Mouse (Mus musculus) embryonic facial prominence, embryonic 14.5 days (tissue): ENCODE results near the gene Sema3f. TPM values are rescaled to one million over a fixed set of nuclear protein-coding genes. Genes with fewer than 3 reads are reported as not detected.
A peak's percentile ranks its signal among the peaks of the same experiment; 100 is the strongest.

Source experiments
- ATAC-seq: fragments of 200-750 bp; cut with Nextera tagmentation; 2 replicates; pipeline ENCODE4 v1.8.0; 2017; ENCODE audit warnings: low read depth, moderate number of reproducible peaks, moderate TSS enrichment
- DNase-seq: peaks from one replicate; pipeline ENCODE4 v3.0.0-alpha.2; 2015; ENCODE audit warnings: low spot score
- H3K27ac ChIP-seq: fragments of 300-500 bp; sonication (generic); replicated peaks from 2 replicates; pipeline ENCODE4 v1.5.1; 2014; ENCODE audit warnings: low read depth, mild to moderate bottlenecking, low read length, moderate library complexity
- H3K27me3 ChIP-seq: fragments of 300-500 bp; sonication (generic); replicated peaks from 2 replicates; pipeline ENCODE4 v1.6.1; 2014; ENCODE audit warnings: low read length; ENCODE audit not compliant: control insufficient read depth, insufficient read depth
- H3K36me3 ChIP-seq: fragments of 300-500 bp; sonication (generic); 2 replicates; pipeline ENCODE4 v1.6.1; 2014; ENCODE audit warnings: low read length, mixed read lengths; ENCODE audit not compliant: control insufficient read depth, insufficient read depth
- H3K4me1 ChIP-seq: fragments of 300-500 bp; sonication (generic); 2 replicates; pipeline ENCODE4 v1.6.1; 2014; ENCODE audit warnings: antibody characterized with exemption, low read length; ENCODE audit not compliant: control insufficient read depth, insufficient read depth
- H3K4me2 ChIP-seq: fragments of 300-500 bp; sonication (generic); 2 replicates; pipeline ENCODE4 v1.6.1; 2014; ENCODE audit warnings: low read depth, mild to moderate bottlenecking, low read length, moderate library complexity, mixed read lengths
- H3K4me3 ChIP-seq: fragments of 300-500 bp; sonication (generic); 2 replicates; pipeline ENCODE4 v1.5.1; 2014; ENCODE audit warnings: low read depth, mild to moderate bottlenecking, low read length
- H3K9ac ChIP-seq: fragments of 300-500 bp; sonication (generic); 2 replicates; pipeline ENCODE4 v1.6.1; 2014; ENCODE audit warnings: low read depth, mild to moderate bottlenecking, low read length, moderate library complexity, mixed read lengths
- H3K9me3 ChIP-seq: fragments of 300-500 bp; sonication (generic); 2 replicates; pipeline ENCODE4 v1.6.1; 2016; ENCODE audit warnings: low read length; ENCODE audit not compliant: control insufficient read depth
- WGBS: fragments of 180-500 bp; shearing (Covaris S2); extraction: QIAGEN DNeasy Blood & Tissue Kit; methylation state at CpG from one replicate; pipeline ENCODE4 v1.1.7; 2014; 5-methylcytosine and 5-hydroxymethylcytosine counted together
- polyA plus RNA-seq: library from polyadenylated mRNA; unstranded; fragments of >200 nt; fragmentation: Nextera tagmentation; extraction: Ambion mirVana; gene quantifications from 2 replicates; pipeline ENCODE4 v1.2.1, GENCODE M21; 2014

The Sema3f gene
- polyA plus RNA-seq, 1 experiment from 2014 or later = 32.8 TPM

GRCm38 (mm10) chr9:107634406-107635278 is 75.6 kb downstream of the Sema3f start:
- 0 out of 2 replicates have a peak, but pooled peaks cover 5% of the 10 kb centered on the region for H3K36me3 ChIP-seq
- ATAC-seq = no peak
- DNase-seq = no peak
- H3K4me2 ChIP-seq = peak overlapping the region; percentile 66
- peak overlapping the region; percentile 92 for H3K27ac ChIP-seq
- H3K27me3 ChIP-seq = no peaks in the 10 kb centered on the region
- 2% methylated on average over 28 of the region's 35 CpGs for WGBS
- H3K4me3 ChIP-seq = peak overlapping the region; percentile 81
- no peaks in the 10 kb centered on the region for H3K9me3 ChIP-seq
- H3K9ac ChIP-seq = peak overlapping the region; percentile 91
- H3K4me1 ChIP-seq = peaks cover 30% of the 10 kb centered on the region

- 0% methylated on average over 15 of the region's 15 CpGs for WGBS
- 0 out of 2 replicates have a peak, but pooled peaks cover 5% of the 10 kb centered on the region for H3K36me3 ChIP-seq
- H3K9ac ChIP-seq = peak overlapping the region; percentile 91
- H3K27me3 ChIP-seq = no peaks in the 10 kb centered on the region
- H3K27ac ChIP-seq = peak overlapping the region; percentile 92
- H3K4me1 ChIP-seq = peaks cover 38% of the 10 kb centered on the region
- peak overlapping the region; percentile 81 for H3K4me3 ChIP-seq
- DNase-seq (no peak), ATAC-seq (no peak)
- peak overlapping the region; percentile 66 for H3K4me2 ChIP-seq
- H3K9me3 ChIP-seq = no peaks in the 10 kb centered on the region
These were observed 76.4 kb downstream of the Sema3f start for GRCm38 (mm10) chr9:107633661-107634405.

GRCm38 (mm10) chr9:107633091-107633660 is 77.1 kb downstream of the Sema3f start:
- H3K27me3 ChIP-seq = no peaks in the 10 kb centered on the region
- H3K9me3 ChIP-seq = no peaks in the 10 kb centered on the region
- H3K4me3 ChIP-seq = peak overlapping the region; percentile 81
- H3K27ac ChIP-seq = peak overlapping the region; percentile 92
- WGBS = 2% methylated on average over 14 of the region's 33 CpGs
- DNase-seq (peak; percentile 90), ATAC-seq (peak; percentile 35)
- H3K4me1 ChIP-seq = peaks cover 44% of the 10 kb centered on the region
- H3K4me2 ChIP-seq = peak overlapping the region; percentile 66
- H3K9ac ChIP-seq = peak overlapping the region; percentile 91
- H3K36me3 ChIP-seq = peaks cover 5% of the 10 kb centered on the region; the same call in 1 of the 2 replicates

GRCm38 (mm10) chr9:107632478-107632877 is 77.8 kb downstream of the Sema3f start:
- peak overlapping the region; percentile 91 for H3K9ac ChIP-seq
- DNase-seq (no peak), ATAC-seq (no peak)
- H3K9me3 ChIP-seq = no peaks in the 10 kb centered on the region
- peak overlapping the region; percentile 92 for H3K27ac ChIP-seq
- H3K36me3 ChIP-seq = peaks cover 5% of the 10 kb centered on the region; the same call in 1 of the 2 replicates
- WGBS = 48% methylated on average over 6 of the region's 6 CpGs
- H3K4me2 ChIP-seq = peak overlapping the region; percentile 66
- peak overlapping the region; percentile 81 for H3K4me3 ChIP-seq
- H3K4me1 ChIP-seq = peaks cover 50% of the 10 kb centered on the region
- H3K27me3 ChIP-seq = no peaks in the 10 kb centered on the region

- Histone ChIP-seq H3K4me2 (peak overlapping the region; percentile 66), H3K9ac (0 out of 2 replicates have a peak overlapping the region, but pooled peaks have one; percentile 91), H3K4me3 (no peak overlapping the region; the same call in none of the 2 replicates), H3K27ac (peak overlapping the region; percentile 92; the same call in 1 of the 2 replicates), H3K4me1 (peaks cover 56% of the 10 kb centered on the region), H3K36me3 (peaks cover 5% of the 10 kb centered on the region; the same call in 1 of the 2 replicates), H3K9me3 (no peaks in the 10 kb centered on the region), H3K27me3 (no peaks in the 10 kb centered on the region)
- DNase-seq (no peak), ATAC-seq (no peak)
- 87% methylated on average over 8 of the region's 8 CpGs for WGBS
These were observed 78.4 kb downstream of the Sema3f start for GRCm38 (mm10) chr9:107631861-107632260.

Other genes with a start within 250 kb of the Sema3f start
- 53.1 and 56.1 TPM in 2 replicates for gene Tmem115, start 176.5 kb downstream of the Sema3f start, polyA plus RNA-seq
- 24.7 and 27.0 TPM in 2 replicates for gene Cyb561d2, start 168.3 kb downstream of the Sema3f start, polyA plus RNA-seq
- gene Nprl2, start 168.2 kb downstream of the Sema3f start, polyA plus RNA-seq = 35.0 and 35.4 TPM in 2 replicates
- 2.8 and 8.2 TPM in 2 replicates for gene Zmynd10, start 163.2 kb downstream of the Sema3f start, polyA plus RNA-seq
- 66.5 and 66.8 TPM in 2 replicates for gene Rassf1, start 158.9 kb downstream of the Sema3f start, polyA plus RNA-seq
- gene Tusc2, start 147.2 kb downstream of the Sema3f start, polyA plus RNA-seq = 43.1 and 45.2 TPM in 2 replicates
- 106 and 112 TPM in 2 replicates for gene Hyal2, start 142.5 kb downstream of the Sema3f start, polyA plus RNA-seq
- gene Hyal1, start 133.5 kb downstream of the Sema3f start, polyA plus RNA-seq = 5.6 and 6.8 TPM in 2 replicates
- gene Naa80, start 131.6 kb downstream of the Sema3f start, polyA plus RNA-seq = 15.9 and 18.0 TPM in 2 replicates
- 1.2 and 1.4 TPM in 2 replicates for gene Hyal3, start 129.7 kb downstream of the Sema3f start, polyA plus RNA-seq
- 46.7 and 52.3 TPM in 2 replicates for gene Ifrd2, start 122.8 kb downstream of the Sema3f start, polyA plus RNA-seq
- 18.0 and 18.2 TPM in 2 replicates for gene Sema3b, start 101.2 kb downstream of the Sema3f start, polyA plus RNA-seq
- 380 and 416 TPM in 2 replicates for gene Gnai2, start 75.1 kb downstream of the Sema3f start, polyA plus RNA-seq
- gene Slc38a3, start 40.9 kb downstream of the Sema3f start, polyA plus RNA-seq = 7.0 and 7.8 TPM in 2 replicates
- gene Gnat1, start 30.8 kb downstream of the Sema3f start, polyA plus RNA-seq = 0.79 and 1.5 TPM in 2 replicates
- 145 and 159 TPM in 2 replicates for gene Rbm5, start 60.5 kb upstream of the Sema3f start, polyA plus RNA-seq
- gene Rbm6, start 162.8 kb upstream of the Sema3f start, polyA plus RNA-seq = 52.2 and 61.0 TPM in 2 replicates
- 11.4 and 11.8 TPM in 2 replicates for gene Mon1a, start 177.7 kb upstream of the Sema3f start, polyA plus RNA-seq
- 2.8 and 3.1 TPM in 2 replicates for gene Mst1r, start 196.4 kb upstream of the Sema3f start, polyA plus RNA-seq
- gene Actl11, start 218.0 kb upstream of the Sema3f start, polyA plus RNA-seq = not detected in 2 replicates
- 2.2 and 2.6 TPM in 2 replicates for gene Camkv, start 225.2 kb upstream of the Sema3f start, polyA plus RNA-seq
- gene Traip, start 239.7 kb upstream of the Sema3f start, polyA plus RNA-seq = 15.5 and 23.4 TPM in 2 replicates